10 mouse cellular contexts compared by ENCODE assay signal in genomic region chr1:127442880-127443877, GRCm38 (mm10).
DNase-seq lines count a peak whose midpoint lies in the region; ATAC-seq and TF ChIP-seq lines count a peak whose summit lies in the region.
"Had no signal": no experiment of that assay in that cellular context is flagged by ENCODE, and none has a peak within 500 bp of the region (broad histone marks: within the 10 kb centered on the region; RNA-seq: fewer than 3 reads in every experiment).

No protein-coding gene starts in this region.

- 0 out of 2 replicates have a peak, but pooled peaks have one; percentile 40 for TF ChIP-seq EP300 in CH12.LX (IDR thresholded peaks at IDR 0.05; ENCODE audit: low read length)

- H3K9me3 ChIP-seq in CH12.LX (replicated peaks; ENCODE audit: low read length): no peaks in the 10 kb centered on the region
- H3K9me3 ChIP-seq in midbrain, embryonic 13.5 days: no peaks in the 10 kb centered on the region

- in situ Hi-C loops in CH12.LX (cut with MboI; ENCODE audit: low pct_ligation_motif_present, low pct_unique_long_range_greater_than_20kb, low sequenced_read_pairs): no loop called here

- peaks cover 31 to 58% of the 10 kb centered on the region in 2 experiments for H3K4me1 ChIP-seq in CH12.LX (ENCODE audit: control insufficient read depth in 1 of 2, insufficient read depth in 2 of 2)
- peaks cover 36% of the 10 kb centered on the region for H3K4me1 ChIP-seq in midbrain, embryonic 13.5 days (replicated peaks)

- H3K27ac ChIP-seq in CH12.LX (ENCODE audit: insufficient read depth, low read depth): peak overlapping the region; percentile 51; the same call in 1 of the 2 replicates
- peak overlapping the region; percentile 30; the same call in 1 of the 2 replicates for H3K27ac ChIP-seq in midbrain, embryonic 13.5 days
- no peak overlapping the region for H3K27ac ChIP-seq in layer of hippocampus, adult 2 months

- no peak for TF ChIP-seq CTCF in CH12.LX (conservative IDR thresholded peaks at IDR 0.05 in 1 of 2, IDR thresholded peaks at IDR 0.05 in 1 of 2; ENCODE audit: low read depth in 2 of 2, low read length in 2 of 2)
- TF ChIP-seq CTCF in layer of hippocampus, adult 2 months (conservative IDR thresholded peaks at IDR 0.05): no peak

- TF ChIP-seq RAD21 in CH12.LX (IDR thresholded peaks at IDR 0.05; ENCODE audit: low read depth, low read length): no peak

- H3K4me2 ChIP-seq in CH12.LX (ENCODE audit: insufficient read depth, low read depth, poor library complexity, severe bottlenecking): peak overlapping the region; percentile 87
- H3K4me2 ChIP-seq in midbrain, embryonic 13.5 days (replicated peaks): no peak overlapping the region

- TF ChIP-seq POLR2A in CH12.LX (IDR thresholded peaks at IDR 0.05; ENCODE audit: low read depth, low read length): no peak

- WGBS in midbrain, embryonic 13.5 days: 23% methylated on average over 14 of the region's 14 CpGs

- ATAC-seq in midbrain, embryonic 13.5 days: peak; percentile 63

- no peak overlapping the region; the same call in 1 of the 2 replicates for H3K9ac ChIP-seq in CH12.LX (ENCODE audit: insufficient read depth, low read depth)
- no peak overlapping the region for H3K9ac ChIP-seq in midbrain, embryonic 13.5 days (replicated peaks)

- intact Hi-C loops in heart, postnatal 25 days (cut with DNase I): no loop called here

- H3K79me2 ChIP-seq in CH12.LX (replicated peaks; ENCODE audit: control insufficient read depth, extremely low read depth, insufficient read depth, poor library complexity, severe bottlenecking): no peaks in the 10 kb centered on the region

- H3K36me3 ChIP-seq in CH12.LX (replicated peaks in 1 of 2; ENCODE audit: control insufficient read depth in 1 of 2, insufficient read depth in 1 of 2, low read length in 1 of 2): peaks cover 5 to 36% of the 10 kb centered on the region in 2 experiments
- peaks cover 14% of the 10 kb centered on the region for H3K36me3 ChIP-seq in midbrain, embryonic 13.5 days

- dilution Hi-C loops in CH12.LX (cut with MboI; ENCODE audit: extremely low pct_ligation_motif_present, extremely low pct_unique_long_range_greater_than_20kb, low sequenced_read_pairs): no loop called here

- no peaks in the 10 kb centered on the region for H3K27me3 ChIP-seq in CH12.LX (replicated peaks)
- H3K27me3 ChIP-seq in midbrain, embryonic 13.5 days: no peaks in the 10 kb centered on the region

- DNase-seq in heart, adult 11 months: peak; percentile 94
- DNase-seq in heart, postnatal 25 days (ENCODE audit: low spot score): no peak
- peak; percentile 73 for DNase-seq in CH12.LX (ENCODE audit: extremely low read depth)
- DNase-seq in forelimb bud, embryonic 11.5 days (ENCODE audit: low read depth, low spot score): peak; percentile 71
- no peak for DNase-seq in testis, postnatal 10 days (ENCODE audit: low spot score)
- DNase-seq in layer of hippocampus, adult 2 months (ENCODE audit: low spot score in 2 of 2): no peak
- DNase-seq in spleen, postnatal 4 days (ENCODE audit: low spot score in 2 of 2): no peak
- DNase-seq: cerebellum, adult 9-10 months had no signal

- H3K4me3 ChIP-seq in CH12.LX (replicated peaks in 1 of 3; ENCODE audit: low read depth in 2 of 3, low read length in 2 of 3, poor library complexity in 1 of 3): peak overlapping the region in 1 of 3 experiments; percentile 28
- H3K4me3 ChIP-seq in midbrain, embryonic 13.5 days (replicated peaks): no peak overlapping the region
- no peak overlapping the region for H3K4me3 ChIP-seq in layer of hippocampus, adult 2 months
- H3K4me3 ChIP-seq: myocyte had no signal

TF ChIP-seq in CH12.LX, 34 proteins besides CTCF, POLR2A, EP300 and RAD21:
- TF ChIP-seq POLR2AphosphoS2 (IDR thresholded peaks at IDR 0.05; ENCODE audit: low read depth, low read length) (no peak), MAX (IDR thresholded peaks at IDR 0.05; ENCODE audit: low read length) (peak; percentile 38), TCF12 (IDR thresholded peaks at IDR 0.05; ENCODE audit: low read depth, low read length) (peak; percentile 76), ETS1 (conservative IDR thresholded peaks at IDR 0.05; ENCODE audit: low read depth, low read length) (peak; percentile 84), CHD1 (IDR thresholded peaks at IDR 0.05; ENCODE audit: low read depth, low read length) (0 out of 2 replicates have a peak, but pooled peaks have one; percentile 9), JUND (conservative IDR thresholded peaks at IDR 0.05; ENCODE audit: low read depth, low read length) (no peak), SIN3A (IDR thresholded peaks at IDR 0.05; ENCODE audit: low read length) (peak; percentile 61), IRF4 (IDR thresholded peaks at IDR 0.05; ENCODE audit: low read depth, low read length) (peak; percentile 57; the same call in 1 of the 2 replicates), MEF2A (IDR thresholded peaks at IDR 0.05; ENCODE audit: borderline replicate concordance, low read depth, low read length) (peak; percentile 53; the same call in 1 of the 2 replicates), BHLHE40 (IDR thresholded peaks at IDR 0.05; ENCODE audit: low read depth, low read length) (peak; percentile 73), CHD2 (IDR thresholded peaks at IDR 0.05; ENCODE audit: low read length) (peak; percentile 63), ZMIZ1 (IDR thresholded peaks at IDR 0.05; ENCODE audit: low read depth, low read length) (no peak), ELF1 (IDR thresholded peaks at IDR 0.05; ENCODE audit: low read depth, low read length) (peak; percentile 51; the same call in 1 of the 2 replicates), MAZ (IDR thresholded peaks at IDR 0.05; ENCODE audit: low read depth, low read length) (0 out of 2 replicates have a peak, but pooled peaks have one; percentile 27), MXI1 (IDR thresholded peaks at IDR 0.05; ENCODE audit: low read depth, low read length) (peak; percentile 20)
TF ChIP-seq in CH12.LX: peak in this region for 12.

Comparison
In these comparisons a context has a peak if more than half of its experiments do, and no peak if none do; other contexts are left out.
1. DNase-seq: peak in heart, adult 11 months (single experiment), CH12.LX (single experiment) and forelimb bud, embryonic 11.5 days (single experiment); none in heart, postnatal 25 days (single experiment), testis, postnatal 10 days (single experiment), layer of hippocampus, adult 2 months (0 of 2) and spleen, postnatal 4 days (0 of 2).